Mouse (Mus musculus): ENCODE results near the gene Rabggta. TPM values are rescaled to one million over a fixed set of nuclear protein-coding genes. Genes with fewer than 3 reads are reported as not detected.

Gene Rabggta
- polyA plus RNA-seq (2014; fragmentation: Illumina TruSeq; extraction: RNeasy Lipid Tissue Mini Kit (QIAGEN cat#74804); ENCODE audit: low read depth, low replicate concordance): 0.47 TPM

GRCm38 (mm10) chr14:55721700-55722437 is at the start of gene Rabggta:
TSS of gene Rabggta (minus strand) at chr14:55722263.

DNA sequence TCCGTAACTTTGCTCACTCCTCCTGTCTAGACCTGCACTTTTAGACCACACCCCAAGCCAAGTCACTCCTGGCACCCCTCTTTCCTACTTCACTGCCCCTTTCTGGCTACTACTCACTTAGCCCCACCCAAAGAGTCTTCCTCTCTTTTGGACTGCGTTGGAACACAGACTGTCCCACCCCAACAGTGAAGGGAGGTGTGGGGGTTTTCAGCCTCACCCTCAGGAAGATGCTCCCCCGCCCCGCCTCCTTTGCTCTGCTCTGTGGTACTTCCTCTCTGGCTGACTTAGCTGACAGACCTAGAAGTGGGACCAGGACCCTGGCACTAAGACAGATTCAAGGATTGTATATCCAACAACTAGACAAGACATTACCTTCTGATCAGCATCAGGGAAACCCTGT is 43.6 kb upstream of the Rabggta start, which contains the start of gene Ltb4r1:
Gene Ltb4r1 (plus strand): TSS at position 267 of the 400 bp plus-strand sequence.

DNA sequence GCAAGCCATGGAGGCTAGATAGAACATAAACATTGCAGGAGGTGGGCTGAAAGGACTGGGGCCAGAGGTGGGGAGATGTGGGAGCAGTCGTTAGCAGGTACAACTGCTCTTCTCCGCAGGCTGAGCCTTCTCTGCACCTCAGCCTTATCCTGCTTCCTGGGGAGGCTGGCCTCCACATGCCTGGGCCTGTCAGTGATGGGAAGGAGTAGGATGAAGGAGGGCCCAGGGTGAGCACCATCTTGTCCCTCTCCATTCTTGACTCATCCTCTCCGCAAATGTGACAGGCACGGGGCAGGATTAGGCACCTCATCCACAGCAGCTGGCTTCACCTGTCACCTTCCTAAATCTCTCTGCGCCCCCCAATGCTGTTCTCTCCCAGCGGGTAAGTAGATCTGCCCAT is 39.1 kb upstream of the Rabggta start, which contains the start of gene Ltb4r2:
Gene Ltb4r2 (plus strand): TSS at position 266 of the 400 bp plus-strand sequence.

GRCm38 (mm10) chr14:55758363-55758784 is 36.3 kb upstream of the Rabggta start, which contains the start of gene Cideb:
TSS of gene Cideb (minus strand) at chr14:55758458.

DNA sequence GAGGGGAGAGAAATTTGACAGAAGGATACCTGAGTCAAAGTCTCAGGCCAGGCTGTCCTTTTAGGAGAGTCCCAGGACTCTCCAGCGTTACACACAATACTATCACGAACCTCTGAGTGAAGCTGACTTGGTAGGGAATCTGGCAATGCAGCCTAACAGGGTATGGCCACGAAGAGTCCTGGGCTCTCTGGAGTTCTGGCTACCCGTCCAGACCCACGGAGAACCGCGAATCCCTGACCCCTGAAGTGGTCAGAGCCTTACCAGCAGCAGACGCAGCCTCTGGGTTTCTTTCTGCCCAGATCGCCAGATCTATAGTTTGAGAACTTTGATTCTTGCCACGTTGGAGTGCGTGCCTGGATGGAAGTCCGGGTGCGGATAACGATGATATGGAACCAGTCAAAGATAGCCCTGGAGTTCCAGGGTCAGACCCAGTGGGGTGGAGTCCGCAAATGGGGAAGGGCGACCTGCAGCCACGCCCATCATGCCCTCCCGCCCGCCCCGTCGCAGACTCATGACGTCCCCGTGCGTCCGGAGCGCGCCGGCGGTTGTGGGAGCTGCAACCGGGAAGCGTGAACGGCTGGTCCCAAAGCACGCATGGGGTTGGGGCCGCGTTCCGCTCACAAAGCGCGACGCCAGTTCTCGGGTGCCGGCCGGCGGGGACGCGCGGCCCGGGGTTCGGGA is 23.3 kb upstream of the Rabggta start, which contains the start of the genes Dhrs1 and Nop9:
Gene Dhrs1 (minus strand): TSS at position 511 of the 681 bp plus-strand sequence.
Gene Nop9 (plus strand): TSS at position 514 of the 681 bp plus-strand sequence.

DNA sequence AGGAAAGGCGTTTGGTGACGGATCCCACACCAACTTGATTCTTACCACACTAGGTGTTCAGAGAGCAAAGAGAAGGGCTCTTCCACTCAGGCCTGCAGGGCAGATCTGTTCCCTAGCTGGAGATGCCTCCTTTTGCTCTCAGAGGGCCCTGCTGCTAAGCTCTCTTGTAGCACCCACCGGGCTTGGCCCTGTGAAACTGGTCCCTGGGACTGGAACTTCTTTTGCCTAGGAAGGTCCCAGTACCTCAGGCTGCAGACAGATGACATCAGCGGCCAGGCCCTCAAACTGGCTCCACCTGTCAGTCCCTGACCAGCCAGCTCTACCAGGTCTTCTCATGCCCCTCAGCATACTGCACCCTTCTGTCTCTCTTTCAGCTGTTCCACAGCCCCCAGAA is 8.3 kb downstream of the Rabggta start, which contains the start of gene Tgm1:
Gene Tgm1 (minus strand): TSS at position 198 of the 394 bp plus-strand sequence.

GRCm38 (mm10) chr14:55681160-55682117 is 40.6 kb downstream of the Rabggta start, which contains the start of gene Tinf2:
TSS of gene Tinf2 (minus strand) at chr14:55681820.

GRCm38 (mm10) chr14:55671833-55672740 is 50.0 kb downstream of the Rabggta start, which contains the start of the genes Gmpr2 and Nedd8:
TSS of gene Gmpr2 (plus strand) at chr14:55671941.
TSS of gene Nedd8 (minus strand) at chr14:55672124.

Other genes starting within 250 kb of the Rabggta start
- 46.8 TPM for gene Dhrs4, start 243.5 kb downstream of the Rabggta start, polyA plus RNA-seq (2014; fragmentation: Illumina TruSeq; extraction: RNeasy Lipid Tissue Mini Kit (QIAGEN cat#74804); ENCODE audit: low read depth, low replicate concordance)
- not detected for gene Carmil3, start 231.6 kb downstream of the Rabggta start, polyA plus RNA-seq (2014; fragmentation: Illumina TruSeq; extraction: RNeasy Lipid Tissue Mini Kit (QIAGEN cat#74804); ENCODE audit: low read depth, low replicate concordance)
- not detected for gene Cpne6, start 211.8 kb downstream of the Rabggta start, polyA plus RNA-seq (2014; fragmentation: Illumina TruSeq; extraction: RNeasy Lipid Tissue Mini Kit (QIAGEN cat#74804); ENCODE audit: low read depth, low replicate concordance)
- gene Nrl, start 197.3 kb downstream of the Rabggta start, polyA plus RNA-seq (2014; fragmentation: Illumina TruSeq; extraction: RNeasy Lipid Tissue Mini Kit (QIAGEN cat#74804); ENCODE audit: low read depth, low replicate concordance): not detected
- 4.3 TPM for gene Pck2, start 182.0 kb downstream of the Rabggta start, polyA plus RNA-seq (2014; fragmentation: Illumina TruSeq; extraction: RNeasy Lipid Tissue Mini Kit (QIAGEN cat#74804); ENCODE audit: low read depth, low replicate concordance)
- 19.7 TPM for gene Dcaf11, start 162.3 kb downstream of the Rabggta start, polyA plus RNA-seq (2014; fragmentation: Illumina TruSeq; extraction: RNeasy Lipid Tissue Mini Kit (QIAGEN cat#74804); ENCODE audit: low read depth, low replicate concordance)
- gene A730061H03Rik, start 161.9 kb downstream of the Rabggta start, polyA plus RNA-seq (2014; fragmentation: Illumina TruSeq; extraction: RNeasy Lipid Tissue Mini Kit (QIAGEN cat#74804); ENCODE audit: low read depth, low replicate concordance): not detected
- gene Fitm1, start 146.6 kb downstream of the Rabggta start, polyA plus RNA-seq (2014; fragmentation: Illumina TruSeq; extraction: RNeasy Lipid Tissue Mini Kit (QIAGEN cat#74804); ENCODE audit: low read depth, low replicate concordance): not detected
- 266 TPM for gene Psme1, start 144.1 kb downstream of the Rabggta start, polyA plus RNA-seq (2014; fragmentation: Illumina TruSeq; extraction: RNeasy Lipid Tissue Mini Kit (QIAGEN cat#74804); ENCODE audit: low read depth, low replicate concordance)
- 10.2 TPM for gene Emc9, start 137.0 kb downstream of the Rabggta start, polyA plus RNA-seq (2014; fragmentation: Illumina TruSeq; extraction: RNeasy Lipid Tissue Mini Kit (QIAGEN cat#74804); ENCODE audit: low read depth, low replicate concordance)
- gene Psme2, start 131.2 kb downstream of the Rabggta start, polyA plus RNA-seq (2014; fragmentation: Illumina TruSeq; extraction: RNeasy Lipid Tissue Mini Kit (QIAGEN cat#74804); ENCODE audit: low read depth, low replicate concordance): 161 TPM
- gene Rnf31, start 130.6 kb downstream of the Rabggta start, polyA plus RNA-seq (2014; fragmentation: Illumina TruSeq; extraction: RNeasy Lipid Tissue Mini Kit (QIAGEN cat#74804); ENCODE audit: low read depth, low replicate concordance): 6.4 TPM
- gene Irf9, start 118.7 kb downstream of the Rabggta start, polyA plus RNA-seq (2014; fragmentation: Illumina TruSeq; extraction: RNeasy Lipid Tissue Mini Kit (QIAGEN cat#74804); ENCODE audit: low read depth, low replicate concordance): 44.9 TPM
- gene Rec8, start 104.2 kb downstream of the Rabggta start, polyA plus RNA-seq (2014; fragmentation: Illumina TruSeq; extraction: RNeasy Lipid Tissue Mini Kit (QIAGEN cat#74804); ENCODE audit: low read depth, low replicate concordance): 2.4 TPM
- gene Ipo4, start 86.3 kb downstream of the Rabggta start, polyA plus RNA-seq (2014; fragmentation: Illumina TruSeq; extraction: RNeasy Lipid Tissue Mini Kit (QIAGEN cat#74804); ENCODE audit: low read depth, low replicate concordance): 13.4 TPM
- 1.7 TPM for gene Gm49378, start 84.4 kb downstream of the Rabggta start, polyA plus RNA-seq (2014; fragmentation: Illumina TruSeq; extraction: RNeasy Lipid Tissue Mini Kit (QIAGEN cat#74804); ENCODE audit: low read depth, low replicate concordance)
- gene Tm9sf1, start 78.5 kb downstream of the Rabggta start, polyA plus RNA-seq (2014; fragmentation: Illumina TruSeq; extraction: RNeasy Lipid Tissue Mini Kit (QIAGEN cat#74804); ENCODE audit: low read depth, low replicate concordance): 48.9 TPM
- not detected for gene Tssk4, start 72.1 kb downstream of the Rabggta start, polyA plus RNA-seq (2014; fragmentation: Illumina TruSeq; extraction: RNeasy Lipid Tissue Mini Kit (QIAGEN cat#74804); ENCODE audit: low read depth, low replicate concordance)
- gene Mdp1, start 61.8 kb downstream of the Rabggta start, polyA plus RNA-seq (2014; fragmentation: Illumina TruSeq; extraction: RNeasy Lipid Tissue Mini Kit (QIAGEN cat#74804); ENCODE audit: low read depth, low replicate concordance): 32.2 TPM
- 44.1 TPM for gene Gmpr2, start 50.3 kb downstream of the Rabggta start, polyA plus RNA-seq (2014; fragmentation: Illumina TruSeq; extraction: RNeasy Lipid Tissue Mini Kit (QIAGEN cat#74804); ENCODE audit: low read depth, low replicate concordance)
- gene Nedd8, start 50.1 kb downstream of the Rabggta start, polyA plus RNA-seq (2014; fragmentation: Illumina TruSeq; extraction: RNeasy Lipid Tissue Mini Kit (QIAGEN cat#74804); ENCODE audit: low read depth, low replicate concordance): 81.5 TPM
- gene Tinf2, start 40.4 kb downstream of the Rabggta start, polyA plus RNA-seq (2014; fragmentation: Illumina TruSeq; extraction: RNeasy Lipid Tissue Mini Kit (QIAGEN cat#74804); ENCODE audit: low read depth, low replicate concordance): 10.6 TPM
- not detected for gene Tgm1, start 8.3 kb downstream of the Rabggta start, polyA plus RNA-seq (2014; fragmentation: Illumina TruSeq; extraction: RNeasy Lipid Tissue Mini Kit (QIAGEN cat#74804); ENCODE audit: low read depth, low replicate concordance)
- 15.6 TPM for gene Dhrs1, start 23.4 kb upstream of the Rabggta start, polyA plus RNA-seq (2014; fragmentation: Illumina TruSeq; extraction: RNeasy Lipid Tissue Mini Kit (QIAGEN cat#74804); ENCODE audit: low read depth, low replicate concordance)
- gene Nop9, start 23.4 kb upstream of the Rabggta start, polyA plus RNA-seq (2014; fragmentation: Illumina TruSeq; extraction: RNeasy Lipid Tissue Mini Kit (QIAGEN cat#74804); ENCODE audit: low read depth, low replicate concordance): 6.7 TPM
- not detected for gene Cideb, start 36.2 kb upstream of the Rabggta start, polyA plus RNA-seq (2014; fragmentation: Illumina TruSeq; extraction: RNeasy Lipid Tissue Mini Kit (QIAGEN cat#74804); ENCODE audit: low read depth, low replicate concordance)
- gene Ltb4r2, start 39.2 kb upstream of the Rabggta start, polyA plus RNA-seq (2014; fragmentation: Illumina TruSeq; extraction: RNeasy Lipid Tissue Mini Kit (QIAGEN cat#74804); ENCODE audit: low read depth, low replicate concordance): not detected
- 0.41 TPM for gene Ltb4r1, start 43.7 kb upstream of the Rabggta start, polyA plus RNA-seq (2014; fragmentation: Illumina TruSeq; extraction: RNeasy Lipid Tissue Mini Kit (QIAGEN cat#74804); ENCODE audit: low read depth, low replicate concordance)
- gene Adcy4, start 61.8 kb upstream of the Rabggta start, polyA plus RNA-seq (2014; fragmentation: Illumina TruSeq; extraction: RNeasy Lipid Tissue Mini Kit (QIAGEN cat#74804); ENCODE audit: low read depth, low replicate concordance): 1.1 TPM
- not detected for gene Ripk3, start 66.6 kb upstream of the Rabggta start, polyA plus RNA-seq (2014; fragmentation: Illumina TruSeq; extraction: RNeasy Lipid Tissue Mini Kit (QIAGEN cat#74804); ENCODE audit: low read depth, low replicate concordance)
- 2.6 TPM for gene Nfatc4, start 100.9 kb upstream of the Rabggta start, polyA plus RNA-seq (2014; fragmentation: Illumina TruSeq; extraction: RNeasy Lipid Tissue Mini Kit (QIAGEN cat#74804); ENCODE audit: low read depth, low replicate concordance)
- 0.41 TPM for gene Nynrin, start 131.7 kb upstream of the Rabggta start, polyA plus RNA-seq (2014; fragmentation: Illumina TruSeq; extraction: RNeasy Lipid Tissue Mini Kit (QIAGEN cat#74804); ENCODE audit: low read depth, low replicate concordance)
- gene Cbln3, start 162.1 kb upstream of the Rabggta start, polyA plus RNA-seq (2014; fragmentation: Illumina TruSeq; extraction: RNeasy Lipid Tissue Mini Kit (QIAGEN cat#74804); ENCODE audit: low read depth, low replicate concordance): not detected
- 9.7 TPM for gene Khnyn, start 162.7 kb upstream of the Rabggta start, polyA plus RNA-seq (2014; fragmentation: Illumina TruSeq; extraction: RNeasy Lipid Tissue Mini Kit (QIAGEN cat#74804); ENCODE audit: low read depth, low replicate concordance)
- gene Sdr39u1, start 178.0 kb upstream of the Rabggta start, polyA plus RNA-seq (2014; fragmentation: Illumina TruSeq; extraction: RNeasy Lipid Tissue Mini Kit (QIAGEN cat#74804); ENCODE audit: low read depth, low replicate concordance): 16.7 TPM
- gene Cma1, start 222.4 kb upstream of the Rabggta start, polyA plus RNA-seq (2014; fragmentation: Illumina TruSeq; extraction: RNeasy Lipid Tissue Mini Kit (QIAGEN cat#74804); ENCODE audit: low read depth, low replicate concordance): 2.0 TPM
- gene Cma2, start 228.7 kb upstream of the Rabggta start, polyA plus RNA-seq (2014; fragmentation: Illumina TruSeq; extraction: RNeasy Lipid Tissue Mini Kit (QIAGEN cat#74804); ENCODE audit: low read depth, low replicate concordance): not detected